Mouse (Mus musculus) heart, embryonic 16.5 days (tissue): ENCODE results near the gene Gm28044. TPM values are rescaled to one million over a fixed set of nuclear protein-coding genes. Genes with fewer than 3 reads are reported as not detected.
"Not testable (repeated sequence)": the region's sequence is repeated elsewhere in the genome, so short reads cannot be mapped to it uniquely, and the experiment has no call there.

Experiments used
- ATAC-seq: fragments of 200-750 bp; cut with Nextera tagmentation; replicated peaks from 2 replicates; pipeline ENCODE4 v1.8.0; 2017; ENCODE audit warnings: moderate number of reproducible peaks; ENCODE audit not compliant: insufficient read depth, low FRiP score; ENCODE audit errors: extremely low read depth
- H3K27ac ChIP-seq: fragments of 300-500 bp; sonication (generic); 2 replicates; pipeline ENCODE4 v1.5.1; 2014; ENCODE audit warnings: mild to moderate bottlenecking, low read length, control low read depth, moderate library complexity
- H3K27me3 ChIP-seq: fragments of 300-500 bp; sonication (generic); 2 replicates; pipeline ENCODE4 v1.6.1; 2014; ENCODE audit warnings: low read length, mixed read lengths; ENCODE audit not compliant: control insufficient read depth, insufficient read depth
- H3K36me3 ChIP-seq: fragments of 300-500 bp; sonication (generic); 2 replicates; pipeline ENCODE4 v1.6.1; 2014; ENCODE audit not compliant: control insufficient read depth, insufficient read depth
- H3K4me1 ChIP-seq: fragments of 300-500 bp; sonication (generic); 2 replicates; pipeline ENCODE4 v1.6.1; 2014; ENCODE audit warnings: low read length, mixed read lengths; ENCODE audit not compliant: control insufficient read depth, insufficient read depth
- H3K4me2 ChIP-seq: fragments of 300-500 bp; sonication (generic); 2 replicates; pipeline ENCODE4 v1.6.1; 2014; ENCODE audit warnings: low read depth, mild to moderate bottlenecking, control low read depth, low read length
- H3K4me3 ChIP-seq: fragments of 300-500 bp; sonication (generic); 2 replicates; pipeline ENCODE4 v1.5.1; 2014; ENCODE audit warnings: mild to moderate bottlenecking, control low read depth, low read length
- H3K9ac ChIP-seq: fragments of 300-500 bp; sonication (generic); 2 replicates; pipeline ENCODE4 v1.6.1; 2014; ENCODE audit warnings: low read length, control low read depth
- H3K9me3 ChIP-seq: fragments of 300-500 bp; sonication (generic); replicated peaks from 2 replicates; pipeline ENCODE4 v1.6.1; 2016; ENCODE audit warnings: low read length; ENCODE audit not compliant: control insufficient read depth
- whole genome bisulfite sequencing: fragments of 180-500 bp; shearing (Covaris S2); extraction: QIAGEN DNeasy Blood & Tissue Kit; methylation state at CpG from one replicate; pipeline ENCODE4 v1.1.7; 2014; 5-methylcytosine and 5-hydroxymethylcytosine counted together
- polyA plus RNA-seq: library from polyadenylated mRNA; unstranded; fragments of >200 nt; fragmentation: Nextera tagmentation; extraction: Ambion mirVana; gene quantifications from 2 replicates; pipeline ENCODE4 v1.2.1, GENCODE M21; 2015

The Gm28044 gene
- polyA plus RNA-seq, 1 experiment from 2014 or later, result 0.83 TPM

DNA sequence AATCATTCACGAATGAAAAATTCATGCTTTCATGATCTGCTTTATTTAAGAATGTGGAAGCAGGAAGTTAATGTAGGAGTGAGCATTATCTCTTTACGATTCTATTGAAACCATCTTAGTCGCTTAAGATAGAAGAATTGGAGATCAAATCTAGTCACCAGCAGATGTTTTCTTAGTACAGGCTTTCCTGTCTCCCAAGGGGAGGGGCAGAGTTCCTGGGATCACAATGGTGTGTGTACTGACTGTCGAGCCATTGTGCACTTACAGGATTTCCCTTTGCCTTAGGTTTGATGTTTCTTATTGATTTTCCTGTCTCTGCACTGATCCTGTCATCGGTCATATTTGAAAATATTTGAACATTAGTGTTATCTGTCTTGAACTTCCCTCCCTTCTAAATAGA lies 53.6 kb downstream of the Gm28044 start:
- no peaks in the 10 kb centered on the region for H3K27me3 ChIP-seq
- H3K27ac ChIP-seq, result no peak overlapping the region; the same call in none of the 2 replicates
- ATAC-seq, result 0 out of 2 replicates have a peak, but pooled peaks have one; percentile 38
- H3K36me3 ChIP-seq, result no peaks in the 10 kb centered on the region
- peaks cover 4% of the 10 kb centered on the region for H3K4me1 ChIP-seq
- peak overlapping the region; percentile 92 for H3K4me3 ChIP-seq
- peak overlapping the region; percentile 90 for H3K9ac ChIP-seq
- 26% methylated on average over 5 of the region's 5 CpGs for WGBS
- peaks cover 1% of the 10 kb centered on the region; the same call in 1 of the 2 replicates for H3K9me3 ChIP-seq
- H3K4me2 ChIP-seq, result peak overlapping the region; percentile 93

DNA sequence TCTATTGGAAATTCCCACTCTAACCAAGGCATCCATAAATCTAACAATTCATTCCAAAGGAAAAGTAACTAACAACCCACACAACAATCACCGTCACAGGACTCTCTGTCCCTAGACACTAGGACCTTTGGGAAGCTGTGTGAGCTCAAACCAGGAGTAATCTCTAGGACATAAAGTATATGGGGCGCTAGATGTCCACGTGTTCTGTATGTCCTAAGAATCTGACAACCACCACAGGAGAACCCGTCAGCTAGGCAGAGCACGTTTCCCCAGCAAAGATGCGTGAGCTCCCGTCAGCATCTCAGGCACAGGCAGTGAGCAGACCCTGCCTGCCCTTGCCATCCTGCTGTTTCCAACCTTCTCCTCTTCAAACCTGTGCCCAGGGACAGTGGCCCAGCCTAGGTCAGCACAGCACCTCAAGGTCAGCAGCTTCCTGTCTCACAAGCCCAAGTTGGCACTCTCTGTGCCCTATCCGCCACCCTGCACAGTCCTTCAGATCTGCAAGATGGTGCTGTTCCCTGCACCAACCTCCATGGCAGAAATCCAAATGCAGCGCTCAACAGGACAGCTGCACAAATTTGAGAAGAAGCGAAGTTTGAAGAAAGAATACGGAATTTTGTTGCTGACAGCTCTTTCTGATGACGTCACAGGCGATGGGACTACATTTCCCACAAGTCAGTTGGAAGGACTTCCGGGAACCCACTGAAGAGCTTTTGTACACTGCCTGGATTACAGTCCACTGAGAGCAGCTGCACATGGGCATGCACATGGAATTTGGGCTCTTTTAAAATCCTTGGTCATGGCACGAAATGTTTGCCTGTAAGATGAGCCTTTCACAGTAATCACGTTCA lies 54.3 kb downstream of the Gm28044 start, which contains the start of gene Zfp457:
Zfp457 (minus strand) TSS at position 664 of the 851 bp plus-strand sequence.
- H3K27ac ChIP-seq, result peak within 1 kb of the TSS; percentile 82

DNA sequence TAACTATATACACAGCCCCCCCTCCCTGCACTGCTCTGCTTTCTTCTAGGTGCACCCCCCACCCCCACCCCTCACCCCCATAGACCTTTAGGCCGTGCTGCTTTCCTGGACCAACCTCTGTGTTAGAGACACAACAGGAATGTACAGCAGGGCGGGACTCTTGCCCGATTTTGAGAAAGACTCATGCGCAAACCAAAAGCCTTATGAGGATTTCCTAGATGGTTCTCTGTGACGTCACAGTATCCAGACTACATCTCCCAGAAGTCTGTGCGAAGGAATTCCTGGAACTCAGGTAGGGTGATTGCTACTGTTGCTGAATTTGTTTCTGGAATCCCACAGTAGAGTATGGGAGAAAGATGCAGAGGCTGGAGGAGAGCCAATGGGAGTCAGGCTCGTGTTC lies 82.0 kb downstream of the Gm28044 start, which contains the start of gene Zfp458:
Zfp458 (minus strand) TSS at position 153 of the 400 bp plus-strand sequence.
- Histone ChIP-seq H3K4me1 (no peaks in the 10 kb centered on the region), H3K27me3 (no peaks in the 10 kb centered on the region), H3K36me3 (no peaks in the 10 kb centered on the region), H3K4me2 (no peak within 1 kb of the TSS), H3K9me3 (no peaks in the 10 kb centered on the region), H3K9ac (no peak within 1 kb of the TSS), H3K27ac (no peak within 1 kb of the TSS), H3K4me3 (no peak within 1 kb of the TSS)
- 37% methylated on average over 7 of the region's 7 CpGs for WGBS
- ATAC-seq, result no peak

More for the DNA sequence above, 54.3 kb downstream of the Gm28044 start, which contains the start of gene Zfp457:
- H3K36me3 ChIP-seq, result no peaks in the 10 kb centered on the region
- H3K4me2 ChIP-seq, result peak within 1 kb of the TSS; percentile 93
- WGBS, result 8% methylated on average over 16 of the region's 16 CpGs
- no peaks in the 10 kb centered on the region for H3K9me3 ChIP-seq
- ATAC-seq, result peak; percentile 97
- peak within 1 kb of the TSS; percentile 92 for H3K4me3 ChIP-seq
- peak within 1 kb of the TSS; percentile 90 for H3K9ac ChIP-seq
- peaks cover 4% of the 10 kb centered on the region for H3K4me1 ChIP-seq
- no peaks in the 10 kb centered on the region for H3K27me3 ChIP-seq

DNA sequence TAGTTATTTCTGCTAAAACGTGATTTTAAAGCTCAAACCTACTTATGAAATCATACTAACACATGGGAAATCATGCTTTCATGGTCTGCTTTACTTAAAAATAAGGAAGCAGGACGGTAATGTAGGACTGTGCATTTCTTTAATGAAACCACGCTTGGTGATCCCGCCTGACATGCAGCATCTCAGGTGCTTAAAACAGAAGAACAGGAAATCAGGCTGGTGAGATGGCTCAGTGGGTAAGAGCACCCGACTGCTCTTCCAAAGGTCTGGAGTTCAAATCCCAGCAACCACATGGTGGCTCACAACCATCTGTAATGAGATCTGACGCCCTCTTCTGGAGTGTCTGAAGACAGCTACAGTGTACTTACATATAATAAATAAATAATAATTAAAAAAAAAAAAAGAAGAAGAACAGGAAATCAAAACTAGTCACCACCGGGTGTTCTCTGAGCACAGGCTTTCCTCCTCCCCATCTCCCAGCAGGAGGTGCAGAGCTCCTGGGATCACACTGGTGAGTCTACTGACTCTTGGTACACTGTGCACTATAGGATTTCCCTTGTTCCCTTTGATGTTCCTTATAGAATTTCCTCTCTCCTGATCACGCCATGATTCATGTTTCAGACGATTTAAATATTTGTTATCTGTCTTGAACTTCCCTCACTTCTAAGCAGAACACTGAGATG lies 90.8 kb downstream of the Gm28044 start:
- Histone ChIP-seq H3K4me3 (peak overlapping the region; percentile 76), H3K4me2 (peak overlapping the region; percentile 83), H3K9ac (peak overlapping the region; percentile 80), H3K27ac (peak overlapping the region; percentile 47; the same call in 1 of the 2 replicates)
- not testable (repeated sequence) for H3K27me3 ChIP-seq, H3K4me1 ChIP-seq, H3K36me3 ChIP-seq, H3K9me3 ChIP-seq
- peak; percentile 16; the same call in 1 of the 2 replicates for ATAC-seq
- 37% methylated on average over 8 of the region's 9 CpGs for WGBS

DNA sequence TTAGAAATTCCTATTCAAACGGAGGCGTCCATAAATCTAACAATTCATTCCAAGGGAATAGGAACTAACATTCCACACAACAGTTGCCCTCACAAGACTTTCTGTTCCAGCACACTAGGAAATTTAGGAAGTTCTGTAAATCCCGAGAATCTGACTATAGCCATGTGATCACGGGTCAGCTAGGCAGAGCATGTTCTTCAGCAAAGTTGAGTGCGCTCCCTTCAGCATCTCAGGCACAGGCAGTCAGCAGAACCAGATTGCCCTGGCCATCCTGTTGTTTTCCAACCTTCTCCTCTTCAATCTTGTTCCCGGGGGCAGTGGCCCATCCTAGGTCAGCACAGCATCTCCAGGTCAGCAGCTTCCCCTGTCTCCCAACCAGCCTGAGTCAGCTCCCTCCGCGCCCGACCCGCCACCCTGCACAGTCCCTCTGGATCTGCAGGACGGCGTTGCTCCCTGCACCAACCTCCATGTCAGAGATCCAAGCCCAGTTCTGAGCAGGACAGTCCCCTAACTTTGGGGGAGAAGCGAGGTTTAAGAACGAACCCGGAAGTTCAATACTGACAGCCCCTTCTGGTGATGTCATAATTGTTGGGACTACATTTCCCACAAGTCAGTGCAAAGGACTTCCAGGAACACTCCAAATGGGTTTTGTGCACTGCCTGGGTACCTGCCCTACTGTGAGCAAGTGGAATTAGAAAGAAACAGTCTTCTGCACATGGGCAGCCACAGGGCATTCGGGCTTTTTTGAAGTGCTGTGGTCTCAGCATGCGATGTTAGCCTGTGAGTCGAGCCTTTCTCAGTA lies 91.6 kb downstream of the Gm28044 start:
- Histone ChIP-seq H3K27ac (peak overlapping the region; percentile 47; the same call in 1 of the 2 replicates), H3K9me3 (0 out of 2 replicates have a peak, but pooled peaks cover 2% of the 10 kb centered on the region), H3K27me3 (no peaks in the 10 kb centered on the region), H3K4me2 (peak overlapping the region; percentile 83), H3K9ac (peak overlapping the region; percentile 80), H3K4me3 (peak overlapping the region; percentile 76), H3K36me3 (no peaks in the 10 kb centered on the region; the same call in none of the 2 replicates), H3K4me1 (no peaks in the 10 kb centered on the region)
- ATAC-seq, result peak; percentile 99
- WGBS, result 7% methylated on average over 18 of the region's 18 CpGs

Other genes with a start within 250 kb of the Gm28044 start
- gene Rslcan18, start 244.3 kb downstream of the Gm28044 start, polyA plus RNA-seq, result 0.27 and 0.37 TPM in 2 replicates
- 1.4 and 2.0 TPM in 2 replicates for gene Zfp759, start 238.9 kb downstream of the Gm28044 start, polyA plus RNA-seq
- gene Rsl1, start 187.4 kb downstream of the Gm28044 start, polyA plus RNA-seq, result 6.0 and 6.1 TPM in 2 replicates
- 0.75 and 1.00 TPM in 2 replicates for gene Zfp455, start 166.0 kb downstream of the Gm28044 start, polyA plus RNA-seq
- 1.2 and 1.3 TPM in 2 replicates for gene Zfp458, start 82.1 kb downstream of the Gm28044 start, polyA plus RNA-seq
- 0.94 and 1.3 TPM in 2 replicates for gene Zfp457, start 54.1 kb downstream of the Gm28044 start, polyA plus RNA-seq
- 1.8 TPM in 2 replicates for gene Zfp595, start 28.0 kb downstream of the Gm28044 start, polyA plus RNA-seq
- 0.60 and 0.72 TPM in 2 replicates for gene Zfp953, start 69 bp upstream of the Gm28044 start, polyA plus RNA-seq
- gene Gm28041, start 15.2 kb upstream of the Gm28044 start, polyA plus RNA-seq, result 0.71 TPM in 1 of 2 replicates, not detected in the other
- gene Zfp456, start 15.3 kb upstream of the Gm28044 start, polyA plus RNA-seq, result 1.0 and 1.7 TPM in 2 replicates
- gene Zfp429, start 39.3 kb upstream of the Gm28044 start, polyA plus RNA-seq, result 4.7 and 5.8 TPM in 2 replicates
- 0.56 and 0.59 TPM in 2 replicates for gene Zfp459, start 60.9 kb upstream of the Gm28044 start, polyA plus RNA-seq
- gene Zfp874a, start 91.1 kb upstream of the Gm28044 start, polyA plus RNA-seq, result 5.5 and 6.0 TPM in 2 replicates
- 2.1 and 2.8 TPM in 2 replicates for gene Zfp874b, start 123.7 kb upstream of the Gm28044 start, polyA plus RNA-seq
- 8.9 TPM in 2 replicates for gene Zfp58, start 140.0 kb upstream of the Gm28044 start, polyA plus RNA-seq
- gene Gm26965, start 165.6 kb upstream of the Gm28044 start, polyA plus RNA-seq, result not detected in 2 replicates
- 16.8 and 18.2 TPM in 2 replicates for gene Zfp87, start 165.6 kb upstream of the Gm28044 start, polyA plus RNA-seq
- gene Zfp748, start 193.3 kb upstream of the Gm28044 start, polyA plus RNA-seq, result 7.1 and 7.3 TPM in 2 replicates
- gene Zfp729b, start 249.2 kb upstream of the Gm28044 start, polyA plus RNA-seq, result 2.6 and 2.7 TPM in 2 replicates